Comparison of ENCODE assay signal across 8 mouse cellular contexts in the genomic region with DNA sequence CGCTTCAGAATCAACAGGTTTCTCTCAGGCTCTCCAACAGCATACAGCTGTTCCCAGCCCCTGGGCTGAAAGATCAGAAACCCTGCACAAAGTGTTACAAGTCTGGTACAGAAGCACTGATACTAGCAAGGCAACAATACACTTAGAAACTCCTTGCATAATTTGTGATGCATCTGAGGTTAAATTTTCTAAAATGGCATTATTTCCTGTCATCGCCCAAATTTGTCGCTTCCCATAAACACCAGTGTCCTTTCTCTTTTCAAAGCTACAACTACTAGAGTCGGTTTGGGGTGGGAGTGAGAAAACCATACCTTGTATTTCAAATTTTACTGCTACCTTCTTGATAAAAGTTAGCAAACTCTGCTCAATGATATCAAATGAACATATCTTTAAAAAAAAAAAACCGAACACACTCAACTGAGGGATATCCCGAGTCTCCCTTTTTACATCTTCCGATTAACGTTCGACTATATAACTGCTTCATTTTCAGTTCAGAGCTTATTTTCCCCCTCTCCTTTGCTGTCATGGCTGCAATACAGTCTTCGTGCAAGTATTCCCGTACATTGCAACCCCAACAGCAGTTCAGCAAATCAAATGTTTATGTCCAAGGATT. TPM values are rescaled to one million over a fixed set of nuclear protein-coding genes. Genes with fewer than 3 reads are reported as not detected.
DNase-seq lines count a peak whose midpoint lies in the region; ATAC-seq lines count a peak whose summit lies in the region.

No protein-coding gene starts in this region.

- no peaks in the 10 kb centered on the region for H3K27me3 ChIP-seq in liver, embryonic 13.5 days

- 6% methylated on average over 11 of the region's 11 CpGs for WGBS in liver, embryonic 13.5 days (ENCODE audit: insufficient replicate concordance)

- no peaks in the 10 kb centered on the region for H3K9me3 ChIP-seq in liver, embryonic 13.5 days (replicated peaks)

- peak overlapping the region; percentile 88 for H3K4me2 ChIP-seq in liver, embryonic 13.5 days

- H3K4me3 ChIP-seq in liver, embryonic 13.5 days (replicated peaks): peak overlapping the region; percentile 97

- peaks cover 42% of the 10 kb centered on the region for H3K36me3 ChIP-seq in liver, embryonic 13.5 days

- peak overlapping the region; percentile 99 for H3K9ac ChIP-seq in liver, embryonic 13.5 days

- peak overlapping the region; percentile 99 for H3K27ac ChIP-seq in liver, embryonic 13.5 days

- peak; percentile 25 for DNase-seq in CD4-positive, CD25-positive, alpha-beta regulatory T cell, adult 2 months (ENCODE audit: low read depth, low spot score)
- DNase-seq in thymus, postnatal 0 days (ENCODE audit: low spot score): peak; percentile 23
- no peak for DNase-seq in thymus, postnatal 10 days (ENCODE audit: low spot score in 2 of 2)
- no peak for DNase-seq in liver, embryonic 13.5 days
- DNase-seq in gastrocnemius, postnatal 4 days (ENCODE audit: low spot score in 2 of 2): no peak
- DNase-seq in cerebellum, adult 18-20 months: no peak
- no peak for DNase-seq in urinary bladder, postnatal 25 days (ENCODE audit: low spot score)

- peaks cover 48% of the 10 kb centered on the region for H3K4me1 ChIP-seq in liver, embryonic 13.5 days (replicated peaks)

- no peak for ATAC-seq in CD4-positive, CD25-positive, alpha-beta regulatory T cell, adult 4 months
- no peak for ATAC-seq in liver, embryonic 13.5 days (ENCODE audit: low read depth)

RNA-seq across cellular contexts. Expression of gene Sumo2, which starts 1.2 kb away (rescaled TPM):
- 100 to 1,000 TPM; 676 to 678 TPM for polyA plus RNA-seq in CD4-positive, CD25-positive, alpha-beta regulatory T cell, adult 4 months (2017; shearing (Covaris generic))
- polyA plus RNA-seq in thymus, postnatal 0 days (2015; fragmentation: Nextera tagmentation; extraction: Ambion mirVana): 1,265 and 1,278 TPM in 2 replicates
- polyA plus RNA-seq in liver, embryonic 13.5 days (2015; fragmentation: Nextera tagmentation; extraction: Ambion mirVana): 532 and 597 TPM in 2 replicates
- 100 to 1,000 TPM; 230 to 244 TPM for total RNA-seq in gastrocnemius, postnatal 4 days (2021)

RNA-seq across cellular contexts. Expression of gene Jpt1, which starts 20.7 kb away (rescaled TPM):
- 100 to 1,000 TPM; 716 to 764 TPM for polyA plus RNA-seq in CD4-positive, CD25-positive, alpha-beta regulatory T cell, adult 4 months (2017; shearing (Covaris generic))
- 603 and 612 TPM in 2 replicates for polyA plus RNA-seq in thymus, postnatal 0 days (2015; fragmentation: Nextera tagmentation; extraction: Ambion mirVana)
- polyA plus RNA-seq in liver, embryonic 13.5 days (2015; fragmentation: Nextera tagmentation; extraction: Ambion mirVana): 292 and 314 TPM in 2 replicates
- total RNA-seq in gastrocnemius, postnatal 4 days (2021): 100 to 1,000 TPM; 251 to 285 TPM

RNA-seq across cellular contexts. Expression of gene Nup85, which starts 29.4 kb away (rescaled TPM):
- 10 to 100 TPM; 64.4 to 82.5 TPM for polyA plus RNA-seq in CD4-positive, CD25-positive, alpha-beta regulatory T cell, adult 4 months (2017; shearing (Covaris generic))
- 148 and 163 TPM in 2 replicates for polyA plus RNA-seq in thymus, postnatal 0 days (2015; fragmentation: Nextera tagmentation; extraction: Ambion mirVana)
- 158 and 175 TPM in 2 replicates for polyA plus RNA-seq in liver, embryonic 13.5 days (2015; fragmentation: Nextera tagmentation; extraction: Ambion mirVana)
- total RNA-seq in gastrocnemius, postnatal 4 days (2021): 10 to 100 TPM; 43.4 to 45.2 TPM

RNA-seq across cellular contexts. Expression of gene Nt5c, which starts 43.2 kb away (rescaled TPM):
- 100 to 1,000 TPM; 296 to 304 TPM for polyA plus RNA-seq in CD4-positive, CD25-positive, alpha-beta regulatory T cell, adult 4 months (2017; shearing (Covaris generic))
- polyA plus RNA-seq in thymus, postnatal 0 days (2015; fragmentation: Nextera tagmentation; extraction: Ambion mirVana): 210 and 221 TPM in 2 replicates
- 60.8 and 64.6 TPM in 2 replicates for polyA plus RNA-seq in liver, embryonic 13.5 days (2015; fragmentation: Nextera tagmentation; extraction: Ambion mirVana)
- 10 to 100 TPM; 20.1 to 23.0 TPM for total RNA-seq in gastrocnemius, postnatal 4 days (2021)

RNA-seq across cellular contexts. Expression of gene Armc7, which starts 59.4 kb away (rescaled TPM):
- polyA plus RNA-seq in CD4-positive, CD25-positive, alpha-beta regulatory T cell, adult 4 months (2017; shearing (Covaris generic)): 100 to 1,000 TPM in 1 of 2 experiments, 10 to 100 TPM in 1; 79.2 to 132 TPM
- 30.0 and 34.5 TPM in 2 replicates for polyA plus RNA-seq in thymus, postnatal 0 days (2015; fragmentation: Nextera tagmentation; extraction: Ambion mirVana)
- polyA plus RNA-seq in liver, embryonic 13.5 days (2015; fragmentation: Nextera tagmentation; extraction: Ambion mirVana): 3.2 and 3.7 TPM in 2 replicates
- total RNA-seq in gastrocnemius, postnatal 4 days (2021): 1 to 10 TPM; 2.1 to 3.4 TPM

Comparison
In these comparisons a context has a peak if more than half of its experiments do, and no peak if none do; other contexts are left out.
1. DNase-seq: peak in CD4-positive, CD25-positive, alpha-beta regulatory T cell, adult 2 months (single experiment) and thymus, postnatal 0 days (single experiment); none in thymus, postnatal 10 days (0 of 2), liver, embryonic 13.5 days (single experiment), gastrocnemius, postnatal 4 days (0 of 2), cerebellum, adult 18-20 months (0 of 2) and urinary bladder, postnatal 25 days (single experiment).